In genomic region chr6:87323381-87323780, GRCm38 (mm10) we compare ENCODE assay signal across 10 mouse cellular contexts. TPM values are rescaled to one million over a fixed set of nuclear protein-coding genes. Genes with fewer than 3 reads are reported as not detected.
DNase-seq lines count a peak whose midpoint lies in the region; ATAC-seq and TF ChIP-seq lines count a peak whose summit lies in the region.
"Had no signal": no experiment of that assay in that cellular context is flagged by ENCODE, and none has a peak within 500 bp of the region (broad histone marks: within the 10 kb centered on the region; RNA-seq: fewer than 3 reads in every experiment).

No protein-coding gene starts in this region.

- H3K4me1 ChIP-seq in kidney, adult 2 months (ENCODE audit: control insufficient read depth, insufficient read depth, low read length) = no peaks in the 10 kb centered on the region
- no peaks in the 10 kb centered on the region for H3K4me1 ChIP-seq in kidney, embryonic 14.5 days (ENCODE audit: control insufficient read depth, insufficient read depth, low read length)
- H3K4me1 ChIP-seq in MEL (ENCODE audit: control insufficient read depth in 1 of 2, insufficient read depth in 2 of 2, low read length in 2 of 2) = no peaks in the 10 kb centered on the region
- H3K4me1 ChIP-seq in bone marrow, adult 2 months (ENCODE audit: control insufficient read depth, insufficient read depth, low read length) = no peaks in the 10 kb centered on the region
- no peaks in the 10 kb centered on the region for H3K4me1 ChIP-seq in liver, embryonic 14.5 days (replicated peaks; ENCODE audit: control insufficient read depth in 2 of 2, insufficient read depth in 2 of 2, low read length in 1 of 2)
- H3K4me1 ChIP-seq: neural tube, embryonic 12.5 days had no signal

- no peaks in the 10 kb centered on the region for H3K36me3 ChIP-seq in kidney, adult 2 months (ENCODE audit: control insufficient read depth, insufficient read depth, low read length)
- H3K36me3 ChIP-seq in kidney, embryonic 14.5 days (ENCODE audit: control insufficient read depth, insufficient read depth, low read length) = no peaks in the 10 kb centered on the region
- H3K36me3 ChIP-seq in MEL (ENCODE audit: control insufficient read depth in 1 of 2, insufficient read depth in 2 of 2, low read length in 2 of 2) = no peaks in the 10 kb centered on the region
- no peaks in the 10 kb centered on the region for H3K36me3 ChIP-seq in liver, embryonic 14.5 days (replicated peaks; ENCODE audit: control insufficient read depth, insufficient read depth, low read depth)
- H3K36me3 ChIP-seq: embryonic facial prominence, embryonic 15.5 days; neural tube, embryonic 12.5 days had no signal

- no peak for ATAC-seq in kidney, embryonic 14.5 days (ENCODE audit: low FRiP score, low TSS enrichment)
- no peak for ATAC-seq in liver, embryonic 14.5 days (ENCODE audit: insufficient read depth)

- no peaks in the 10 kb centered on the region for H3K27me3 ChIP-seq in kidney, adult 2 months (replicated peaks; ENCODE audit: control insufficient read depth, insufficient read depth, low read length)
- H3K27me3 ChIP-seq in kidney, embryonic 14.5 days (ENCODE audit: control insufficient read depth, insufficient read depth, low read length) = no peaks in the 10 kb centered on the region
- peaks cover 2 to 7% of the 10 kb centered on the region in 2 experiments; a peak in 2 of 4 replicates for H3K27me3 ChIP-seq in MEL (ENCODE audit: control insufficient read depth in 1 of 2, insufficient read depth in 2 of 2, low read length in 2 of 2)
- H3K27me3 ChIP-seq in liver, embryonic 14.5 days (ENCODE audit: control insufficient read depth, insufficient read depth, low read length) = no peaks in the 10 kb centered on the region; the same call in 1 of the 2 replicates
- H3K27me3 ChIP-seq: embryonic facial prominence, embryonic 15.5 days; neural tube, embryonic 12.5 days had no signal

- H3K79me2 ChIP-seq in MEL (ENCODE audit: control insufficient read depth, insufficient read depth, low read length, poor library complexity) = no peaks in the 10 kb centered on the region

- H3K4me2 ChIP-seq in kidney, embryonic 14.5 days (replicated peaks; ENCODE audit: low read depth, low read length) = no peak overlapping the region
- no peak overlapping the region for H3K4me2 ChIP-seq in liver, embryonic 14.5 days (ENCODE audit: low read depth)
- H3K4me2 ChIP-seq: embryonic facial prominence, embryonic 15.5 days; neural tube, embryonic 12.5 days had no signal

- peak; percentile 50 for DNase-seq in kidney, adult 2 months
- peak; percentile 39 for DNase-seq in MEL (ENCODE audit: low read depth, low spot score)
- peak in 1 of 3 experiments; percentile 16 for DNase-seq in liver, embryonic 14.5 days (ENCODE audit: low read depth in 3 of 3, low spot score in 3 of 3)
- DNase-seq in thymus, postnatal 14 days = peak; percentile 72
- no peak for DNase-seq in Muller cell, postnatal 12 days (ENCODE audit: inconsistent ontology term)

- no peak overlapping the region for H3K4me3 ChIP-seq in kidney, adult 2 months (ENCODE audit: insufficient read depth, low read depth, low read length)
- H3K4me3 ChIP-seq in kidney, embryonic 14.5 days (ENCODE audit: low read length) = no peak overlapping the region
- no peak overlapping the region for H3K4me3 ChIP-seq in MEL (ENCODE audit: control insufficient read depth in 1 of 2, insufficient read depth in 1 of 2, low read depth in 2 of 2, low read length in 2 of 2)
- no peak overlapping the region for H3K4me3 ChIP-seq in bone marrow, adult 2 months (replicated peaks; ENCODE audit: control insufficient read depth, low read depth, low read length)
- no peak overlapping the region for H3K4me3 ChIP-seq in liver, embryonic 14.5 days (ENCODE audit: insufficient read depth in 1 of 2, low read depth in 2 of 2, low read length in 2 of 2)
- H3K4me3 ChIP-seq: embryonic facial prominence, embryonic 15.5 days; neural tube, embryonic 12.5 days had no signal

- TF ChIP-seq EP300 in MEL (IDR thresholded peaks at IDR 0.05; ENCODE audit: low read depth in 1 of 2, low read length in 2 of 2) = no peak
- TF ChIP-seq EP300 in liver, embryonic 14.5 days (IDR thresholded peaks at IDR 0.05; ENCODE audit: low read depth) = no peak

- peak; percentile 68 for TF ChIP-seq RAD21 in MEL (IDR thresholded peaks at IDR 0.05; ENCODE audit: low read depth, low read length)

- no peaks in the 10 kb centered on the region for H3K9me3 ChIP-seq in kidney, embryonic 14.5 days (ENCODE audit: control insufficient read depth, low read length)
- no peaks in the 10 kb centered on the region for H3K9me3 ChIP-seq in MEL (replicated peaks; ENCODE audit: insufficient read depth, low read length)
- H3K9me3 ChIP-seq in liver, embryonic 14.5 days (ENCODE audit: control insufficient read depth, low read length) = no peaks in the 10 kb centered on the region
- H3K9me3 ChIP-seq: embryonic facial prominence, embryonic 15.5 days; neural tube, embryonic 12.5 days had no signal

- no peak for TF ChIP-seq POLR2A in kidney, adult 2 months (IDR thresholded peaks at IDR 0.05; ENCODE audit: low read depth, low read length)
- no peak for TF ChIP-seq POLR2A in MEL (IDR thresholded peaks at IDR 0.05; ENCODE audit: control insufficient read depth in 1 of 2, insufficient read depth in 1 of 2, low read depth in 1 of 2, low read length in 2 of 2, poor library complexity in 1 of 2)
- TF ChIP-seq POLR2A in bone marrow, adult 2 months (IDR thresholded peaks at IDR 0.05; ENCODE audit: borderline replicate concordance, control insufficient read depth, low read depth, low read length) = no peak

- no peak overlapping the region for H3K9ac ChIP-seq in kidney, embryonic 14.5 days (ENCODE audit: low read depth, low read length)
- no peak overlapping the region for H3K9ac ChIP-seq in MEL (ENCODE audit: control insufficient read depth, low read depth, low read length, poor library complexity, severe bottlenecking)
- H3K9ac ChIP-seq in liver, embryonic 14.5 days (replicated peaks) = no peak overlapping the region
- H3K9ac ChIP-seq: embryonic facial prominence, embryonic 15.5 days; neural tube, embryonic 12.5 days had no signal

- no peak overlapping the region for H3K27ac ChIP-seq in kidney, adult 2 months (ENCODE audit: insufficient read depth, low read depth, low read length)
- no peak overlapping the region for H3K27ac ChIP-seq in kidney, embryonic 14.5 days (ENCODE audit: low read depth, low read length)
- no peak overlapping the region for H3K27ac ChIP-seq in MEL (ENCODE audit: control insufficient read depth, low read depth, low read length)
- no peak overlapping the region for H3K27ac ChIP-seq in bone marrow, adult 2 months (ENCODE audit: control insufficient read depth, insufficient read depth, low read depth, low read length, poor library complexity)
- no peak overlapping the region for H3K27ac ChIP-seq in liver, embryonic 14.5 days
- H3K27ac ChIP-seq: embryonic facial prominence, embryonic 15.5 days; neural tube, embryonic 12.5 days had no signal

- TF ChIP-seq CTCF in kidney, adult 2 months (conservative IDR thresholded peaks at IDR 0.05; ENCODE audit: insufficient read depth, insufficient read length, low read depth, low read length) = peak; percentile 54
- peak; percentile 32 to 65 (median 58) for TF ChIP-seq CTCF in MEL (IDR thresholded peaks at IDR 0.05 in 2 of 3, conservative IDR thresholded peaks at IDR 0.05 in 1 of 3; ENCODE audit: control insufficient read depth in 1 of 3, insufficient read depth in 1 of 3, low read depth in 2 of 3, low read length in 3 of 3, poor library complexity in 1 of 3, severe bottlenecking in 1 of 3)
- 0 out of 2 replicates have a peak, but pooled peaks have one; percentile 20 for TF ChIP-seq CTCF in bone marrow, adult 2 months (IDR thresholded peaks at IDR 0.05; ENCODE audit: control insufficient read depth, insufficient read depth, low read length)
- TF ChIP-seq CTCF in liver, embryonic 14.5 days (IDR thresholded peaks at IDR 0.05; ENCODE audit: low read depth) = peak; percentile 67

- WGBS in kidney, adult 2 months = 74% methylated on average over 2 of the region's 2 CpGs
- WGBS in kidney, embryonic 14.5 days = 87% methylated on average over 2 of the region's 2 CpGs
- WGBS in bone marrow, adult 2 months = 64% methylated on average over 2 of the region's 2 CpGs
- 53% methylated on average over 2 of the region's 2 CpGs for WGBS in liver, embryonic 14.5 days (ENCODE audit: insufficient replicate concordance)

TF ChIP-seq in MEL, 35 proteins besides CTCF, POLR2A, EP300 and RAD21 (continues in another document):
- TF ChIP-seq ZC3H11A (IDR thresholded peaks at IDR 0.05; ENCODE audit: low read depth, low read length) = peak; percentile 55
- TF ChIP-seq NELFE (IDR thresholded peaks at IDR 0.05; ENCODE audit: low read depth, low read length) = no peak

RNA-seq across cellular contexts. Expression of gene Antxr1, which starts 12.2 kb away (rescaled TPM):
- 2.0 and 2.5 TPM in 2 replicates for polyA plus RNA-seq in kidney, adult 2 months (2012; rRNA removed)
- polyA plus RNA-seq in kidney, embryonic 14.5 days (2014; fragmentation: Nextera tagmentation; extraction: Ambion mirVana) = 7.4 and 7.7 TPM in 2 replicates
- total RNA-seq in MEL (2012; rRNA removed) = not detected in 2 replicates
- polyA plus RNA-seq in MEL (2012; ENCODE audit: insufficient read depth in 1 of 2, insufficient read length in 2 of 2, low read depth in 1 of 2, low replicate concordance in 2 of 2, missing spikeins in 1 of 2) = under 1 TPM in 1 of 2 experiments, not detected in 1; 0.10 TPM
- 2.1 and 5.3 TPM in 2 replicates for polyA plus RNA-seq in bone marrow, adult 2 months (2011; ENCODE audit: insufficient read depth, insufficient read length, low replicate concordance, missing spikeins)
- polyA plus RNA-seq in liver, embryonic 14.5 days (2012; rRNA removed) = 0.42 and 0.75 TPM in 2 replicates
- polyA plus RNA-seq in liver, embryonic 14.5 days (2014; fragmentation: Nextera tagmentation; extraction: Ambion mirVana) = 0.27 and 0.40 TPM in 2 replicates

RNA-seq across cellular contexts. Expression of gene Gkn1, which starts 27.4 kb away (rescaled TPM):
- 0.10 and 0.48 TPM in 2 replicates for polyA plus RNA-seq in kidney, adult 2 months (2012; rRNA removed)
- not detected in 2 replicates for polyA plus RNA-seq in kidney, embryonic 14.5 days (2014; fragmentation: Nextera tagmentation; extraction: Ambion mirVana)
- total RNA-seq in MEL (2012; rRNA removed) = not detected in 2 replicates
- polyA plus RNA-seq in MEL (2012; ENCODE audit: insufficient read depth in 1 of 2, insufficient read length in 2 of 2, low read depth in 1 of 2, low replicate concordance in 2 of 2, missing spikeins in 1 of 2) = not detected
- polyA plus RNA-seq in bone marrow, adult 2 months (2011; ENCODE audit: insufficient read depth, insufficient read length, low replicate concordance, missing spikeins) = not detected in 2 replicates
- not detected in 2 replicates for polyA plus RNA-seq in liver, embryonic 14.5 days (2012; rRNA removed)
- not detected in 2 replicates for polyA plus RNA-seq in liver, embryonic 14.5 days (2014; fragmentation: Nextera tagmentation; extraction: Ambion mirVana)
- total RNA-seq: layer of hippocampus, adult 8-10 months had no signal
- polyA plus RNA-seq: neural tube, embryonic 12.5 days had no signal

RNA-seq across cellular contexts. Expression of gene Gkn2, which starts 49.8 kb away (rescaled TPM):
- not detected in 2 replicates for polyA plus RNA-seq in kidney, adult 2 months (2012; rRNA removed)
- not detected in 2 replicates for polyA plus RNA-seq in kidney, embryonic 14.5 days (2014; fragmentation: Nextera tagmentation; extraction: Ambion mirVana)
- total RNA-seq in MEL (2012; rRNA removed) = not detected in 2 replicates
- not detected for polyA plus RNA-seq in MEL (2012; ENCODE audit: insufficient read depth in 1 of 2, insufficient read length in 2 of 2, low read depth in 1 of 2, low replicate concordance in 2 of 2, missing spikeins in 1 of 2)
- not detected in 2 replicates for polyA plus RNA-seq in bone marrow, adult 2 months (2011; ENCODE audit: insufficient read depth, insufficient read length, low replicate concordance, missing spikeins)
- polyA plus RNA-seq in liver, embryonic 14.5 days (2012; rRNA removed) = not detected in 2 replicates
- polyA plus RNA-seq in liver, embryonic 14.5 days (2014; fragmentation: Nextera tagmentation; extraction: Ambion mirVana) = not detected in 2 replicates
- total RNA-seq: layer of hippocampus, adult 8-10 months had no signal
- polyA plus RNA-seq: embryonic facial prominence, embryonic 15.5 days; neural tube, embryonic 12.5 days had no signal
